Mouse (Mus musculus): Measurements from ENCODE around the gene Pet100. TPM values are rescaled to one million over a fixed set of nuclear protein-coding genes. Genes with fewer than 3 reads are reported as not detected.

The Pet100 gene
- total RNA-seq, 2 experiments from 2014 or later: 76.0 to 76.5 TPM

Other genes with a start within 250 kb of the Pet100 start
- gene Arhgef18, start 228.5 kb upstream of the Pet100 start, total RNA-seq (2021): 10 to 100 TPM in 1 of 2 experiments, 1 to 10 TPM in 1; 9.3 to 14.2 TPM
- 1 to 10 TPM; 3.0 to 3.6 TPM for gene Pex11g, start 153.9 kb upstream of the Pet100 start, total RNA-seq (2021)
- under 1 TPM in 1 of 2 experiments, not detected in 1; 0.14 TPM for gene Tex45, start 150.7 kb upstream of the Pet100 start, total RNA-seq (2021)
- gene Zfp358, start 128.4 kb upstream of the Pet100 start, total RNA-seq (2021): 10 to 100 TPM; 16.0 to 18.7 TPM
- 10 to 100 TPM; 19.0 to 23.9 TPM for gene Mcoln1, start 121.1 kb upstream of the Pet100 start, total RNA-seq (2021)
- gene Pnpla6, start 106.2 kb upstream of the Pet100 start, total RNA-seq (2021): 10 to 100 TPM; 13.6 to 15.4 TPM
- under 1 TPM in 1 of 2 experiments, not detected in 1; 0.21 TPM for gene C330021F23Rik, start 53.6 kb upstream of the Pet100 start, total RNA-seq (2021)
- 1 to 10 TPM in 1 of 2 experiments, under 1 TPM in 1; 0.97 to 1.5 TPM for gene Camsap3, start 34.3 kb upstream of the Pet100 start, total RNA-seq (2021)
- 10 to 100 TPM; 14.9 to 16.4 TPM for gene Xab2, start 232 bp upstream of the Pet100 start, total RNA-seq (2021)
- gene Pcp2, start 4.0 kb downstream of the Pet100 start, total RNA-seq (2021): not detected
- gene Stxbp2, start 9.4 kb downstream of the Pet100 start, total RNA-seq (2021): 1 to 10 TPM; 4.0 to 6.7 TPM
- under 1 TPM; 0.61 to 0.75 TPM for gene Retn, start 34.2 kb downstream of the Pet100 start, total RNA-seq (2021)
- under 1 TPM in 1 of 2 experiments, not detected in 1; 0.41 TPM for gene Mcemp1, start 44.2 kb downstream of the Pet100 start, total RNA-seq (2021)
- 1 to 10 TPM; 1.6 to 2.0 TPM for gene Fcor, start 50.8 kb downstream of the Pet100 start, total RNA-seq (2021)
- 10 to 100 TPM; 24.2 to 24.9 TPM for gene Trappc5, start 54.8 kb downstream of the Pet100 start, total RNA-seq (2021)
- 1 to 10 TPM; 1.1 to 1.4 TPM for gene Fcer2a, start 72.6 kb downstream of the Pet100 start, total RNA-seq (2021)
- not detected for gene Clec4g, start 99.1 kb downstream of the Pet100 start, total RNA-seq (2021)
- not detected for gene Cd209a, start 127.4 kb downstream of the Pet100 start, total RNA-seq (2021)
- gene Cd209e, start 232.8 kb downstream of the Pet100 start, total RNA-seq (2021): not detected